Mouse (Mus musculus) liver, embryonic 12.5 days (tissue): ENCODE measurements around the gene Tpgs1. TPM values are rescaled to one million over a fixed set of nuclear protein-coding genes. Genes with fewer than 3 reads are reported as not detected.

Experiments
- ATAC-seq: fragments of 200-750 bp; cut with Nextera tagmentation; 2 replicates; pipeline ENCODE4 v1.8.0; 2017; ENCODE audit warnings: moderate number of reproducible peaks, mild to moderate bottlenecking, moderate library complexity
- H3K27ac ChIP-seq: fragments of 300-500 bp; sonication (generic); 2 replicates; pipeline ENCODE4 v1.5.1; 2016; ENCODE audit warnings: mild to moderate bottlenecking
- H3K27me3 ChIP-seq: fragments of 300-500 bp; sonication (generic); replicated peaks from 2 replicates; pipeline ENCODE4 v1.6.1; 2016; ENCODE audit warnings: mild to moderate bottlenecking, moderate library complexity
- H3K36me3 ChIP-seq: fragments of 300-500 bp; sonication (generic); 2 replicates; pipeline ENCODE4 v1.6.1; 2016; ENCODE audit warnings: mild to moderate bottlenecking, moderate library complexity
- H3K4me1 ChIP-seq: fragments of 300-500 bp; sonication (generic); 2 replicates; pipeline ENCODE4 v1.6.1; 2016
- H3K4me2 ChIP-seq: fragments of 300-500 bp; sonication (generic); 2 replicates; pipeline ENCODE4 v1.6.1; 2016; ENCODE audit warnings: mild to moderate bottlenecking, moderate library complexity
- H3K4me3 ChIP-seq: fragments of 300-500 bp; sonication (generic); 2 replicates; pipeline ENCODE4 v1.5.1; 2016; ENCODE audit warnings: mild to moderate bottlenecking, moderate library complexity
- H3K9ac ChIP-seq: fragments of 300-500 bp; sonication (generic); 2 replicates; pipeline ENCODE4 v1.6.1; 2016; ENCODE audit warnings: mild to moderate bottlenecking, moderate library complexity
- H3K9me3 ChIP-seq: fragments of 300-500 bp; sonication (generic); replicated peaks from 2 replicates; pipeline ENCODE4 v1.6.1; 2016; ENCODE audit warnings: mild to moderate bottlenecking, moderate library complexity
- WGBS: fragments of 180-500 bp; shearing (Covaris S2); methylation state at CpG from one replicate; pipeline ENCODE4 v1.1.7; 2016; ENCODE audit not compliant: insufficient replicate concordance; 5-methylcytosine and 5-hydroxymethylcytosine counted together
- polyA plus RNA-seq: library from polyadenylated mRNA; unstranded; fragments of >200 nt; fragmentation: Nextera tagmentation; extraction: Ambion mirVana; gene quantifications from 2 replicates; pipeline ENCODE4 v1.2.1, GENCODE M21; 2016

Gene Tpgs1
- polyA plus RNA-seq, 1 experiment from 2014 or later = 34.2 TPM

GRCm38 (mm10) chr10:79683726-79684640 is 14.8 kb downstream of the Tpgs1 start:
- Histone ChIP-seq H3K27ac (peak overlapping the region; percentile 96), H3K4me2 (peak overlapping the region; percentile 87), H3K27me3 (peaks cover 4% of the 10 kb centered on the region; the same call in 1 of the 2 replicates), H3K4me1 (peaks cover 41% of the 10 kb centered on the region), H3K4me3 (peak overlapping the region; percentile 94), H3K9ac (peak overlapping the region; percentile 91), H3K9me3 (no peaks in the 10 kb centered on the region), H3K36me3 (peaks cover 56% of the 10 kb centered on the region)
- ATAC-seq = no peak
- 68% methylated on average over 6 of the region's 6 CpGs for WGBS

- Histone ChIP-seq H3K9me3 (no peaks in the 10 kb centered on the region), H3K27ac (peak overlapping the region; percentile 96), H3K36me3 (peaks cover 64% of the 10 kb centered on the region), H3K4me1 (peaks cover 41% of the 10 kb centered on the region), H3K4me3 (0 out of 2 replicates have a peak overlapping the region, but pooled peaks have one; percentile 94), H3K27me3 (no peaks in the 10 kb centered on the region), H3K9ac (peak overlapping the region; percentile 91; the same call in 1 of the 2 replicates), H3K4me2 (peak overlapping the region; percentile 87)
- 91% methylated on average over 25 of the region's 25 CpGs for WGBS
- no peak for ATAC-seq
Observed at GRCm38 (mm10) chr10:79684770-79685600, 15.8 kb downstream of the Tpgs1 start.

- ATAC-seq = no peak
- H3K9me3 ChIP-seq = no peaks in the 10 kb centered on the region
- peaks cover 64% of the 10 kb centered on the region for H3K36me3 ChIP-seq
- no peak overlapping the region for H3K4me3 ChIP-seq
- H3K9ac ChIP-seq = no peak overlapping the region
- WGBS = 82% methylated on average over 2 of the region's 2 CpGs
- H3K27me3 ChIP-seq = no peaks in the 10 kb centered on the region
- no peak overlapping the region for H3K27ac ChIP-seq
- no peak overlapping the region for H3K4me2 ChIP-seq
- H3K4me1 ChIP-seq = peaks cover 29% of the 10 kb centered on the region
Observed at GRCm38 (mm10) chr10:79686219-79686618, 17.1 kb downstream of the Tpgs1 start.

GRCm38 (mm10) chr10:79686691-79687090 is 17.5 kb downstream of the Tpgs1 start:
- no peak for ATAC-seq
- Histone ChIP-seq H3K4me2 (no peak overlapping the region), H3K9me3 (no peaks in the 10 kb centered on the region), H3K36me3 (peaks cover 65% of the 10 kb centered on the region), H3K27me3 (no peaks in the 10 kb centered on the region), H3K27ac (no peak overlapping the region), H3K4me3 (no peak overlapping the region), H3K9ac (no peak overlapping the region), H3K4me1 (peaks cover 27% of the 10 kb centered on the region)
- WGBS = 100% methylated on average over 1 of the region's 1 CpGs

GRCm38 (mm10) chr10:79687513-79687912 is 18.3 kb downstream of the Tpgs1 start:
- Histone ChIP-seq H3K4me1 (peaks cover 27% of the 10 kb centered on the region), H3K9me3 (peaks cover 8% of the 10 kb centered on the region), H3K9ac (no peak overlapping the region), H3K4me3 (no peak overlapping the region), H3K36me3 (peaks cover 71% of the 10 kb centered on the region), H3K27me3 (no peaks in the 10 kb centered on the region), H3K4me2 (no peak overlapping the region), H3K27ac (no peak overlapping the region)
- no peak for ATAC-seq
- 89% methylated on average over 6 of the region's 6 CpGs for WGBS

GRCm38 (mm10) chr10:79688720-79689119 is 19.6 kb downstream of the Tpgs1 start, which contains the start of gene Gzmm:
Gene Gzmm, plus strand, starts transcription at chr10:79689020.
- H3K27me3 ChIP-seq = no peaks in the 10 kb centered on the region
- peaks cover 8% of the 10 kb centered on the region for H3K9me3 ChIP-seq
- no peak within 1 kb of the TSS for H3K27ac ChIP-seq
- H3K36me3 ChIP-seq = peaks cover 68% of the 10 kb centered on the region
- H3K4me1 ChIP-seq = peaks cover 17% of the 10 kb centered on the region
- no peak within 1 kb of the TSS for H3K4me2 ChIP-seq
- 76% methylated on average over 4 of the region's 4 CpGs for WGBS
- ATAC-seq = no peak
- H3K4me3 ChIP-seq = no peak within 1 kb of the TSS
- no peak within 1 kb of the TSS for H3K9ac ChIP-seq

- 84% methylated on average over 3 of the region's 3 CpGs for WGBS
- peaks cover 12% of the 10 kb centered on the region for H3K4me1 ChIP-seq
- H3K9me3 ChIP-seq = peaks cover 8% of the 10 kb centered on the region
- H3K27me3 ChIP-seq = no peaks in the 10 kb centered on the region
- no peak overlapping the region for H3K9ac ChIP-seq
- H3K36me3 ChIP-seq = peaks cover 63% of the 10 kb centered on the region
- H3K4me2 ChIP-seq = no peak overlapping the region
- ATAC-seq = no peak
- no peak overlapping the region for H3K27ac ChIP-seq
- H3K4me3 ChIP-seq = no peak overlapping the region
Observed at GRCm38 (mm10) chr10:79689178-79689577, 20.0 kb downstream of the Tpgs1 start.

- H3K27ac ChIP-seq = no peak overlapping the region
- peaks cover 8% of the 10 kb centered on the region for H3K9me3 ChIP-seq
- H3K4me3 ChIP-seq = no peak overlapping the region
- H3K4me2 ChIP-seq = no peak overlapping the region
- no peaks in the 10 kb centered on the region for H3K27me3 ChIP-seq
- WGBS = 93% methylated on average over 2 of the region's 2 CpGs
- no peak overlapping the region for H3K9ac ChIP-seq
- peaks cover 34% of the 10 kb centered on the region for H3K36me3 ChIP-seq
- no peak for ATAC-seq
- 0 out of 2 replicates have a peak, but pooled peaks cover 11% of the 10 kb centered on the region for H3K4me1 ChIP-seq
Observed at GRCm38 (mm10) chr10:79691986-79692548, 22.9 kb downstream of the Tpgs1 start.

- WGBS = 66% methylated on average over 12 of the region's 12 CpGs
Observed at GRCm38 (mm10) chr10:79693580-79694378, 24.6 kb downstream of the Tpgs1 start.

GRCm38 (mm10) chr10:79694379-79694655 is 25.1 kb downstream of the Tpgs1 start:
- Histone ChIP-seq H3K9me3 (peaks cover 8% of the 10 kb centered on the region), H3K27me3 (no peaks in the 10 kb centered on the region; the same call in 1 of the 2 replicates), H3K4me3 (no peak overlapping the region), H3K9ac (no peak overlapping the region), H3K27ac (no peak overlapping the region), H3K36me3 (peaks cover 12% of the 10 kb centered on the region), H3K4me1 (0 out of 2 replicates have a peak, but pooled peaks cover 11% of the 10 kb centered on the region), H3K4me2 (no peak overlapping the region)
- no peak for ATAC-seq
- 81% methylated on average over 6 of the region's 6 CpGs for WGBS

More at GRCm38 (mm10) chr10:79693580-79694378, 24.6 kb downstream of the Tpgs1 start:
- H3K4me1 ChIP-seq = 0 out of 2 replicates have a peak, but pooled peaks cover 11% of the 10 kb centered on the region
- no peak for ATAC-seq
- H3K27ac ChIP-seq = no peak overlapping the region
- H3K9ac ChIP-seq = no peak overlapping the region
- no peaks in the 10 kb centered on the region for H3K27me3 ChIP-seq
- H3K36me3 ChIP-seq = peaks cover 17% of the 10 kb centered on the region
- H3K9me3 ChIP-seq = peaks cover 8% of the 10 kb centered on the region
- no peak overlapping the region for H3K4me2 ChIP-seq
- no peak overlapping the region for H3K4me3 ChIP-seq
